Mouse (Mus musculus): ENCODE results near the gene Cobll1. TPM values are rescaled to one million over a fixed set of nuclear protein-coding genes. Genes with fewer than 3 reads are reported as not detected.

The Cobll1 gene
- polyA plus RNA-seq, 1 experiment from 2014 or later: 17.1 TPM

GRCm38 (mm10) chr2:65214556-65214955 lies 24.6 kb downstream of the Cobll1 start:
- Histone ChIP-seq H3K4me1 (ENCODE audit: control insufficient read depth, insufficient read depth, low read length) (no peaks in the 10 kb centered on the region; the same call in 1 of the 2 replicates), H3K4me2 (ENCODE audit: low read depth, low read length) (no peak overlapping the region), H3K4me3 (replicated peaks; ENCODE audit: low read length) (no peak overlapping the region), H3K27me3 (ENCODE audit: control insufficient read depth, insufficient read depth, low read length) (no peaks in the 10 kb centered on the region), H3K36me3 (ENCODE audit: control insufficient read depth, insufficient read depth, low read length) (no peaks in the 10 kb centered on the region), H3K9ac (ENCODE audit: low read length) (no peak overlapping the region), H3K9me3 (replicated peaks; ENCODE audit: control insufficient read depth, low read length) (no peaks in the 10 kb centered on the region), H3K27ac (ENCODE audit: low read length) (no peak overlapping the region; the same call in 1 of the 2 replicates)
- WGBS: 74% methylated on average over 1 of the region's 1 CpGs
- peak; percentile 72; the same call in 1 of the 2 replicates for ATAC-seq (ENCODE audit: insufficient read depth, low FRiP score)

- WGBS: 92% methylated on average over 3 of the region's 3 CpGs
- Histone ChIP-seq H3K27me3 (ENCODE audit: control insufficient read depth, insufficient read depth, low read length) (no peaks in the 10 kb centered on the region), H3K9me3 (replicated peaks; ENCODE audit: control insufficient read depth, low read length) (no peaks in the 10 kb centered on the region), H3K4me3 (replicated peaks; ENCODE audit: low read length) (no peak overlapping the region), H3K9ac (ENCODE audit: low read length) (no peak overlapping the region), H3K27ac (ENCODE audit: low read length) (no peak overlapping the region), H3K4me2 (ENCODE audit: low read depth, low read length) (no peak overlapping the region), H3K36me3 (ENCODE audit: control insufficient read depth, insufficient read depth, low read length) (no peaks in the 10 kb centered on the region), H3K4me1 (ENCODE audit: control insufficient read depth, insufficient read depth, low read length) (no peaks in the 10 kb centered on the region; the same call in 1 of the 2 replicates)
- ATAC-seq (ENCODE audit: insufficient read depth, low FRiP score): no peak
Observed at GRCm38 (mm10) chr2:65213675-65214074, 25.5 kb downstream of the Cobll1 start.

- H3K4me3 ChIP-seq (replicated peaks; ENCODE audit: low read length): no peak overlapping the region
- no peaks in the 10 kb centered on the region for H3K27me3 ChIP-seq (ENCODE audit: control insufficient read depth, insufficient read depth, low read length)
- H3K9ac ChIP-seq (ENCODE audit: low read length): no peak overlapping the region
- 81% methylated on average over 3 of the region's 3 CpGs for WGBS
- no peak for ATAC-seq (ENCODE audit: insufficient read depth, low FRiP score)
- no peaks in the 10 kb centered on the region; the same call in 1 of the 2 replicates for H3K4me1 ChIP-seq (ENCODE audit: control insufficient read depth, insufficient read depth, low read length)
- no peaks in the 10 kb centered on the region for H3K9me3 ChIP-seq (replicated peaks; ENCODE audit: control insufficient read depth, low read length)
- H3K36me3 ChIP-seq (ENCODE audit: control insufficient read depth, insufficient read depth, low read length): no peaks in the 10 kb centered on the region
- H3K4me2 ChIP-seq (ENCODE audit: low read depth, low read length): no peak overlapping the region
- H3K27ac ChIP-seq (ENCODE audit: low read length): no peak overlapping the region
Observed at GRCm38 (mm10) chr2:65211620-65212019, 27.6 kb downstream of the Cobll1 start.

- Histone ChIP-seq H3K27ac (ENCODE audit: low read length) (no peak overlapping the region), H3K4me1 (ENCODE audit: control insufficient read depth, insufficient read depth, low read length) (peaks cover 5% of the 10 kb centered on the region), H3K4me2 (ENCODE audit: low read depth, low read length) (no peak overlapping the region), H3K27me3 (ENCODE audit: control insufficient read depth, insufficient read depth, low read length) (no peaks in the 10 kb centered on the region), H3K4me3 (replicated peaks; ENCODE audit: low read length) (no peak overlapping the region), H3K9ac (ENCODE audit: low read length) (no peak overlapping the region), H3K36me3 (ENCODE audit: control insufficient read depth, insufficient read depth, low read length) (no peaks in the 10 kb centered on the region), H3K9me3 (replicated peaks; ENCODE audit: control insufficient read depth, low read length) (no peaks in the 10 kb centered on the region)
- no peak for ATAC-seq (ENCODE audit: insufficient read depth, low FRiP score)
- 69% methylated on average over 2 of the region's 2 CpGs for WGBS
Observed at GRCm38 (mm10) chr2:65207750-65208149, 31.5 kb downstream of the Cobll1 start.

DNA sequence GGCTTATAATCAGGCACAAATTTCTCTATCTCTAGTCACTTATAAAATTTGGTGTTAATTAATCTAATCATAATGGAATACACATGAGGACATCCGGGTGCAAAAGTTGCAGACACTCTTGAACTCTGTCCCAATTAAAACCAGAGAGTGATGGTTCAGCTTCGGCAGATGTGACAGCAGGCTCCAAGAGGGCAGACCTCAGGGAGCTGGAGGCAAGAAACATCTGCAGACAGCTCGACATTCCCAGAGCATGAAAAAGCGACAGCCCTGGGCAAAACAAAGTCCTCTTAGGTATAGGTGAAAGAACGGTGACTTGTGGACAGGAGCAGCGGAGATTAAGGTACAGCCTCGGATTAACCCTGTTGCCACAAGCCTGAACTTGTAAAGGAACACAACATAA lies 35.5 kb downstream of the Cobll1 start:
- Histone ChIP-seq H3K4me1 (ENCODE audit: control insufficient read depth, insufficient read depth, low read length) (peaks cover 5% of the 10 kb centered on the region), H3K27me3 (ENCODE audit: control insufficient read depth, insufficient read depth, low read length) (no peaks in the 10 kb centered on the region), H3K4me2 (ENCODE audit: low read depth, low read length) (no peak overlapping the region), H3K27ac (ENCODE audit: low read length) (no peak overlapping the region), H3K9ac (ENCODE audit: low read length) (no peak overlapping the region; the same call in 1 of the 2 replicates), H3K36me3 (ENCODE audit: control insufficient read depth, insufficient read depth, low read length) (no peaks in the 10 kb centered on the region), H3K4me3 (replicated peaks; ENCODE audit: low read length) (no peak overlapping the region), H3K9me3 (replicated peaks; ENCODE audit: control insufficient read depth, low read length) (no peaks in the 10 kb centered on the region)
- ATAC-seq (ENCODE audit: insufficient read depth, low FRiP score): no peak
- WGBS: 50% methylated on average over 7 of the region's 7 CpGs

- Histone ChIP-seq H3K27ac (ENCODE audit: low read length) (no peak overlapping the region), H3K4me3 (replicated peaks; ENCODE audit: low read length) (no peak overlapping the region), H3K4me1 (ENCODE audit: control insufficient read depth, insufficient read depth, low read length) (peaks cover 5% of the 10 kb centered on the region), H3K27me3 (ENCODE audit: control insufficient read depth, insufficient read depth, low read length) (no peaks in the 10 kb centered on the region), H3K4me2 (ENCODE audit: low read depth, low read length) (no peak overlapping the region), H3K36me3 (ENCODE audit: control insufficient read depth, insufficient read depth, low read length) (no peaks in the 10 kb centered on the region), H3K9ac (ENCODE audit: low read length) (no peak overlapping the region), H3K9me3 (replicated peaks; ENCODE audit: control insufficient read depth, low read length) (no peaks in the 10 kb centered on the region; the same call in 1 of the 2 replicates)
- no peak for ATAC-seq (ENCODE audit: insufficient read depth, low FRiP score)
- WGBS: 80% methylated on average over 9 of the region's 9 CpGs
Observed at GRCm38 (mm10) chr2:65199706-65200105, 39.5 kb downstream of the Cobll1 start.

DNA sequence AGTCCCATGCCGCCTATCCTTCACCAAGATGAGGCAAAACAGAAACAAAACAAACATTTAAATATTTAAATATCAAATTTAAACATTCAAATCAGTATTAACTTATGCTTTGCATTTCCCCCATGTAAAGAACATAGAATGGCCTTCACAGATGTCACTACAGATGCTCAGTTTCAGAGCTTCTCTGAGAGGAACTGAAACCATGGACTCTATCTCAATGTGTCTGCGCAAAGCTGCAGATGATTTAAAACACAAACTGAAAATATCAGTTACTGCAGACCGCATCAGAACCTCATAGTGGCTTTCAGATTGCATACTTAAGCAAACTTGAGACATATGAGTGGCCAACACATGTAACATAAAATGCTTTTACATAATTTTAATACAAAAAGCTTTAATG lies 40.6 kb downstream of the Cobll1 start:
- H3K4me1 ChIP-seq (ENCODE audit: control insufficient read depth, insufficient read depth, low read length): no peaks in the 10 kb centered on the region; the same call in 1 of the 2 replicates
- no peak for ATAC-seq (ENCODE audit: insufficient read depth, low FRiP score)
- no peak overlapping the region for H3K4me2 ChIP-seq (ENCODE audit: low read depth, low read length)
- WGBS: 86% methylated on average over 3 of the region's 3 CpGs
- H3K9ac ChIP-seq (ENCODE audit: low read length): no peak overlapping the region
- H3K9me3 ChIP-seq (replicated peaks; ENCODE audit: control insufficient read depth, low read length): no peaks in the 10 kb centered on the region; the same call in 1 of the 2 replicates
- no peaks in the 10 kb centered on the region for H3K27me3 ChIP-seq (ENCODE audit: control insufficient read depth, insufficient read depth, low read length)
- no peak overlapping the region for H3K4me3 ChIP-seq (replicated peaks; ENCODE audit: low read length)
- H3K36me3 ChIP-seq (ENCODE audit: control insufficient read depth, insufficient read depth, low read length): no peaks in the 10 kb centered on the region
- H3K27ac ChIP-seq (ENCODE audit: low read length): no peak overlapping the region

GRCm38 (mm10) chr2:65196994-65197393 lies 42.2 kb downstream of the Cobll1 start:
- ATAC-seq (ENCODE audit: insufficient read depth, low FRiP score): no peak
- 98% methylated on average over 1 of the region's 1 CpGs for WGBS
- Histone ChIP-seq H3K4me3 (replicated peaks; ENCODE audit: low read length) (no peak overlapping the region), H3K27ac (ENCODE audit: low read length) (no peak overlapping the region), H3K27me3 (ENCODE audit: control insufficient read depth, insufficient read depth, low read length) (no peaks in the 10 kb centered on the region), H3K36me3 (ENCODE audit: control insufficient read depth, insufficient read depth, low read length) (no peaks in the 10 kb centered on the region), H3K9me3 (replicated peaks; ENCODE audit: control insufficient read depth, low read length) (no peaks in the 10 kb centered on the region; the same call in 1 of the 2 replicates), H3K4me1 (ENCODE audit: control insufficient read depth, insufficient read depth, low read length) (peaks cover 3% of the 10 kb centered on the region), H3K9ac (ENCODE audit: low read length) (no peak overlapping the region), H3K4me2 (ENCODE audit: low read depth, low read length) (no peak overlapping the region)

DNA sequence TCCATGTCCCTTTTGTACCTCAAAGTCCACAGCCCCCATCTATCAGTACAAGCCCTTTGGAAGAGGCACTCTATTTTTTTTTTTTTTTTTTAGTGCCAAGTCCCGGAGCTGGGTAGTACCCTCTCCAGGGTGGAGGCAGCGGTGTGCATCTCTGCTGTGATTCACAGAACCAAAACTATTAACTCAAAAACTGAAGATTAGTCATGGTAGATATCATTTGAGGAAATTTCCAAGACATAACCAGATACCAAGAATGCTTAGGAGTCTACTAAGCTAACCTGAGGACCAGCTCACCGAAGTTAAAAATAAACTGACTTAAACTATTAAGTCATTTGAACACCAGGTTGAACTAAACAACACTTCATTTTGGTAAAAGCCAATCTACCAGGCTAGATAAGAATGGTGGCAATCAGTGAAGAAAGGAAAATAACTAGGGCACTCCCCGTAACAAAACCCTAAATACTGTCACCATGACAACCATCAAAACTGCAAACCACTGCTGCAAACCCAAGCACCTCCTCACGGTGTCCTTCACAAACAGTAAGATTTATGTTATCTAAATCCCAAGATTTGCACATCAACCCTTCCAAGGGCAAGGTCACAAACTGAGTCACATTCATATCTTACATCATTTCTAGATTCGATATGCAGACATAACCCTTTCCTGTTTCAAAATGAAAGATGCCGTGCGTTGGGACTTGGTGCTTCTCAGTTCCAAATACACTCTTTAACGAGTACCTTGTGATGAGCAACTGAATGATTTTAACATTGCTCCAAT lies 43.8 kb downstream of the Cobll1 start:
- Histone ChIP-seq H3K27me3 (ENCODE audit: control insufficient read depth, insufficient read depth, low read length) (no peaks in the 10 kb centered on the region), H3K27ac (ENCODE audit: low read length) (no peak overlapping the region), H3K4me1 (ENCODE audit: control insufficient read depth, insufficient read depth, low read length) (peaks cover 14% of the 10 kb centered on the region), H3K4me2 (ENCODE audit: low read depth, low read length) (no peak overlapping the region), H3K4me3 (replicated peaks; ENCODE audit: low read length) (no peak overlapping the region), H3K9me3 (replicated peaks; ENCODE audit: control insufficient read depth, low read length) (no peaks in the 10 kb centered on the region; the same call in 1 of the 2 replicates), H3K9ac (ENCODE audit: low read length) (no peak overlapping the region), H3K36me3 (ENCODE audit: control insufficient read depth, insufficient read depth, low read length) (no peaks in the 10 kb centered on the region)
- ATAC-seq (ENCODE audit: insufficient read depth, low FRiP score): no peak
- 68% methylated on average over 9 of the region's 9 CpGs for WGBS
